Mouse (Mus musculus) heart, postnatal 0 days (tissue): ENCODE results near the gene Mettl9. TPM values are rescaled to one million over a fixed set of nuclear protein-coding genes. Genes with fewer than 3 reads are reported as not detected.

Experiments
- ATAC-seq: fragments of 200-750 bp; cut with Nextera tagmentation; 2 replicates; pipeline ENCODE4 v1.8.0; 2017; ENCODE audit warnings: low read depth, moderate number of reproducible peaks, moderate library complexity; ENCODE audit not compliant: insufficient read depth
- DNase-seq: peaks from one replicate; pipeline ENCODE4 v3.0.0-alpha.2; 2016; ENCODE audit warnings: low spot score
- H3K27ac ChIP-seq: fragments of 300-500 bp; sonication (generic); 2 replicates; pipeline ENCODE4 v1.5.1; 2014; ENCODE audit warnings: low read depth, mild to moderate bottlenecking
- H3K27me3 ChIP-seq: fragments of 300-500 bp; sonication (generic); 2 replicates; pipeline ENCODE4 v1.6.1; 2014; ENCODE audit warnings: low read length, mixed read lengths; ENCODE audit not compliant: control insufficient read depth, insufficient read depth
- H3K36me3 ChIP-seq: fragments of 300-500 bp; sonication (generic); replicated peaks from 2 replicates; pipeline ENCODE4 v1.6.1; 2014; ENCODE audit warnings: low read length, mixed read lengths; ENCODE audit not compliant: control insufficient read depth, insufficient read depth
- H3K4me1 ChIP-seq: fragments of 300-500 bp; sonication (generic); 2 replicates; pipeline ENCODE4 v1.6.1; 2014; ENCODE audit warnings: antibody characterized with exemption; ENCODE audit not compliant: control insufficient read depth, insufficient read depth
- H3K4me2 ChIP-seq: fragments of 300-500 bp; sonication (generic); 2 replicates; pipeline ENCODE4 v1.6.1; 2014; ENCODE audit warnings: low read depth, mild to moderate bottlenecking, low read length, moderate library complexity
- H3K4me3 ChIP-seq: fragments of 300-500 bp; sonication (generic); 2 replicates; pipeline ENCODE4 v1.5.1; 2014; ENCODE audit warnings: low read depth, low read length
- H3K9ac ChIP-seq: fragments of 300-500 bp; sonication (generic); replicated peaks from 2 replicates; pipeline ENCODE4 v1.6.1; 2014; ENCODE audit warnings: low read depth, low read length, mixed read lengths
- H3K9me3 ChIP-seq: fragments of 300-500 bp; sonication (generic); replicated peaks from 2 replicates; pipeline ENCODE4 v1.6.1; 2016; ENCODE audit warnings: low read length; ENCODE audit not compliant: control insufficient read depth
- CTCF ChIP-seq: IDR thresholded peaks from 2 replicates; pipeline ENCODE4 v1.5.1; 2016; ENCODE audit warnings: antibody characterized with exemption, control low read depth, low read depth
- EP300 ChIP-seq: IDR thresholded peaks from 2 replicates; pipeline ENCODE4 v1.6.1; 2016; ENCODE audit warnings: antibody characterized with exemption, low read depth
- WGBS: fragments of 180-500 bp; shearing (Covaris S2); extraction: QIAGEN DNeasy Blood & Tissue Kit; methylation state at CpG from one replicate; pipeline ENCODE4 v1.1.7; 2014; 5-methylcytosine and 5-hydroxymethylcytosine counted together
- polyA plus RNA-seq: library from polyadenylated mRNA; unstranded; fragments of >200 nt; fragmentation: Nextera tagmentation; extraction: Ambion mirVana; gene quantifications from 2 replicates; pipeline ENCODE4 v1.2.1, GENCODE M21; 2015
- total RNA-seq: library from RNA; depleted of rRNA; stranded (reverse); fragments of >200 nt; gene quantifications from 2 replicates; pipeline ENCODE4 v1.2.3, GENCODE M21; 2014; ENCODE audit warnings: low replicate concordance

Gene Mettl9
- total and polyA plus RNA-seq, 2 experiments from 2014 or later = 52.8 to 81.2 TPM

- peak; percentile 55; the same call in 1 of the 2 replicates for ATAC-seq
- Histone ChIP-seq H3K9ac (no peak overlapping the region), H3K27ac (peak overlapping the region; percentile 66), H3K27me3 (no peaks in the 10 kb centered on the region), H3K4me3 (no peak overlapping the region), H3K36me3 (peaks cover 16% of the 10 kb centered on the region), H3K4me2 (no peak overlapping the region), H3K9me3 (no peaks in the 10 kb centered on the region), H3K4me1 (peaks cover 26% of the 10 kb centered on the region)
- no peak for DNase-seq
- no peak for TF ChIP-seq EP300
- no peak for TF ChIP-seq CTCF
- 72% methylated on average over 6 of the region's 6 CpGs for WGBS
These were observed 11.6 kb downstream of the Mettl9 start for GRCm38 (mm10) chr7:121045671-121046453.

GRCm38 (mm10) chr7:121047624-121048023, 13.4 kb downstream of the Mettl9 start:
- 96% methylated on average over 2 of the region's 2 CpGs for WGBS
- TF ChIP-seq CTCF = no peak
- no peak for TF ChIP-seq EP300
- no peak for DNase-seq
- Histone ChIP-seq H3K4me3 (no peak overlapping the region), H3K9ac (no peak overlapping the region), H3K4me2 (no peak overlapping the region), H3K9me3 (no peaks in the 10 kb centered on the region), H3K4me1 (peaks cover 16% of the 10 kb centered on the region), H3K27me3 (no peaks in the 10 kb centered on the region), H3K36me3 (peaks cover 25% of the 10 kb centered on the region), H3K27ac (no peak overlapping the region)
- ATAC-seq = no peak

GRCm38 (mm10) chr7:121053071-121053470, 18.8 kb downstream of the Mettl9 start:
- no peak for ATAC-seq

GRCm38 (mm10) chr7:121059477-121060218, 25.4 kb downstream of the Mettl9 start:
- Histone ChIP-seq H3K4me2 (no peak overlapping the region), H3K4me1 (no peaks in the 10 kb centered on the region), H3K9ac (no peak overlapping the region), H3K9me3 (no peaks in the 10 kb centered on the region), H3K27me3 (no peaks in the 10 kb centered on the region), H3K27ac (no peak overlapping the region), H3K36me3 (peaks cover 20% of the 10 kb centered on the region), H3K4me3 (no peak overlapping the region)
- DNase-seq (no peak), ATAC-seq (no peak)
- no peak for TF ChIP-seq EP300
- TF ChIP-seq CTCF = no peak
- WGBS = 65% methylated on average over 6 of the region's 6 CpGs

More at GRCm38 (mm10) chr7:121053071-121053470, 18.8 kb downstream of the Mettl9 start:
- Histone ChIP-seq H3K4me1 (no peaks in the 10 kb centered on the region), H3K9me3 (no peaks in the 10 kb centered on the region), H3K36me3 (peaks cover 58% of the 10 kb centered on the region), H3K27me3 (no peaks in the 10 kb centered on the region), H3K9ac (no peak overlapping the region), H3K4me3 (no peak overlapping the region), H3K4me2 (no peak overlapping the region), H3K27ac (no peak overlapping the region)
- WGBS = 79% methylated on average over 4 of the region's 4 CpGs
- no peak for TF ChIP-seq CTCF
- no peak for TF ChIP-seq EP300
- DNase-seq = no peak

GRCm38 (mm10) chr7:121064309-121064708, 30.1 kb downstream of the Mettl9 start:
- no peaks in the 10 kb centered on the region for H3K9me3 ChIP-seq
- H3K27me3 ChIP-seq = no peaks in the 10 kb centered on the region
- 43% methylated on average over 4 of the region's 4 CpGs for WGBS
- peak; percentile 41 for DNase-seq
- peaks cover 12% of the 10 kb centered on the region for H3K36me3 ChIP-seq
- H3K4me2 ChIP-seq = no peak overlapping the region
- H3K4me1 ChIP-seq = no peaks in the 10 kb centered on the region
- H3K9ac ChIP-seq = no peak overlapping the region
- H3K4me3 ChIP-seq = no peak overlapping the region
- ATAC-seq = peak; percentile 81; the same call in 1 of the 2 replicates
- H3K27ac ChIP-seq = no peak overlapping the region
- TF ChIP-seq EP300 = no peak
- peak; percentile 66 for TF ChIP-seq CTCF
